Mouse (Mus musculus) lung, embryonic 15.5 days (tissue): ENCODE results near the gene Yju2. TPM values are rescaled to one million over a fixed set of nuclear protein-coding genes. Genes with fewer than 3 reads are reported as not detected.

Experiments
- ATAC-seq: fragments of 200-750 bp; cut with Nextera tagmentation; 2 replicates; pipeline ENCODE4 v1.8.0; 2017; ENCODE audit warnings: moderate number of reproducible peaks, borderline replicate concordance; ENCODE audit not compliant: low FRiP score, low TSS enrichment; ENCODE audit errors: extremely low read depth
- H3K27ac ChIP-seq: fragments of 300-500 bp; sonication (generic); 2 replicates; pipeline ENCODE4 v1.5.1; 2015; ENCODE audit warnings: moderate library complexity, mild to moderate bottlenecking, inconsistent platforms
- H3K27me3 ChIP-seq: fragments of 300-500 bp; sonication (generic); 2 replicates; pipeline ENCODE4 v1.6.1; 2015; ENCODE audit warnings: inconsistent platforms
- H3K36me3 ChIP-seq: fragments of 300-500 bp; sonication (generic); 2 replicates; pipeline ENCODE4 v1.6.1; 2015; ENCODE audit warnings: inconsistent platforms
- H3K4me1 ChIP-seq: fragments of 300-500 bp; sonication (generic); 2 replicates; pipeline ENCODE4 v1.6.1; 2015; ENCODE audit warnings: inconsistent platforms
- H3K4me2 ChIP-seq: fragments of 300-500 bp; sonication (generic); 2 replicates; pipeline ENCODE4 v1.6.1; 2015; ENCODE audit warnings: inconsistent platforms, mild to moderate bottlenecking, moderate library complexity
- H3K4me3 ChIP-seq: fragments of 300-500 bp; sonication (generic); 2 replicates; pipeline ENCODE4 v1.5.1; 2015; ENCODE audit warnings: mild to moderate bottlenecking, inconsistent platforms
- H3K9ac ChIP-seq: fragments of 300-500 bp; sonication (generic); 2 replicates; pipeline ENCODE4 v1.6.1; 2015; ENCODE audit warnings: inconsistent platforms
- H3K9me3 ChIP-seq: fragments of 300-500 bp; sonication (generic); 2 replicates; pipeline ENCODE4 v1.6.1; 2016; ENCODE audit warnings: inconsistent platforms
- WGBS: fragments of 180-500 bp; shearing (Covaris S2); methylation state at CpG from one replicate; pipeline ENCODE4 v1.1.7; 2015; 5-methylcytosine and 5-hydroxymethylcytosine counted together
- polyA plus RNA-seq: library from polyadenylated mRNA; unstranded; fragments of >200 nt; fragmentation: Nextera tagmentation; extraction: Ambion mirVana; gene quantifications from 2 replicates; pipeline ENCODE4 v1.2.1, GENCODE M21; 2015

Gene Yju2
- polyA plus RNA-seq, 1 experiment from 2014 or later, result 28.3 TPM

GRCm38 (mm10) chr17:55990278-55990898 is 31.5 kb downstream of the Yju2 start:
- Histone ChIP-seq H3K4me2 (no peak overlapping the region), H3K4me3 (no peak overlapping the region), H3K36me3 (no peaks in the 10 kb centered on the region), H3K27ac (no peak overlapping the region), H3K4me1 (peaks cover 5% of the 10 kb centered on the region; the same call in 1 of the 2 replicates), H3K9ac (no peak overlapping the region), H3K27me3 (peaks cover 10% of the 10 kb centered on the region), H3K9me3 (no peaks in the 10 kb centered on the region)
- WGBS, result 80% methylated on average over 8 of the region's 8 CpGs
- ATAC-seq, result no peak

GRCm38 (mm10) chr17:55996007-55996406 is 37.1 kb downstream of the Yju2 start:
- ATAC-seq, result no peak
- Histone ChIP-seq H3K4me2 (no peak overlapping the region), H3K9me3 (no peaks in the 10 kb centered on the region), H3K27ac (no peak overlapping the region), H3K27me3 (peaks cover 11% of the 10 kb centered on the region; the same call in 1 of the 2 replicates), H3K9ac (no peak overlapping the region), H3K36me3 (no peaks in the 10 kb centered on the region), H3K4me3 (no peak overlapping the region), H3K4me1 (no peaks in the 10 kb centered on the region)
- 76% methylated on average over 15 of the region's 15 CpGs for WGBS

GRCm38 (mm10) chr17:55999794-56000499 is 41.0 kb downstream of the Yju2 start:
- no peaks in the 10 kb centered on the region for H3K9me3 ChIP-seq
- WGBS, result 13% methylated on average over 30 of the region's 30 CpGs
- H3K27me3 ChIP-seq, result peaks cover 11% of the 10 kb centered on the region; the same call in 1 of the 2 replicates
- H3K27ac ChIP-seq, result no peak overlapping the region
- no peaks in the 10 kb centered on the region for H3K36me3 ChIP-seq
- H3K4me2 ChIP-seq, result peak overlapping the region; percentile 30; the same call in 1 of the 2 replicates
- no peaks in the 10 kb centered on the region for H3K4me1 ChIP-seq
- H3K4me3 ChIP-seq, result no peak overlapping the region
- H3K9ac ChIP-seq, result no peak overlapping the region
- peak; percentile 33; the same call in 1 of the 2 replicates for ATAC-seq

- H3K9me3 ChIP-seq, result no peaks in the 10 kb centered on the region
- H3K27me3 ChIP-seq, result peaks cover 11% of the 10 kb centered on the region; the same call in 1 of the 2 replicates
- WGBS, result 79% methylated on average over 3 of the region's 3 CpGs
- no peak overlapping the region for H3K4me3 ChIP-seq
- H3K9ac ChIP-seq, result no peak overlapping the region
- H3K4me2 ChIP-seq, result no peak overlapping the region
- peaks cover 9% of the 10 kb centered on the region; the same call in 1 of the 2 replicates for H3K4me1 ChIP-seq
- no peaks in the 10 kb centered on the region for H3K36me3 ChIP-seq
- ATAC-seq, result no peak
- H3K27ac ChIP-seq, result no peak overlapping the region
Measured at GRCm38 (mm10) chr17:56003000-56003399, 44.1 kb downstream of the Yju2 start.

- Histone ChIP-seq H3K4me3 (peak within 1 kb of the TSS; percentile 29), H3K9me3 (no peaks in the 10 kb centered on the region), H3K27me3 (peaks cover 3% of the 10 kb centered on the region; the same call in 1 of the 2 replicates), H3K9ac (peak within 1 kb of the TSS; percentile 31; the same call in 1 of the 2 replicates), H3K36me3 (no peaks in the 10 kb centered on the region), H3K27ac (peak within 1 kb of the TSS; percentile 38; the same call in 1 of the 2 replicates), H3K4me2 (peak within 1 kb of the TSS; percentile 47), H3K4me1 (peaks cover 19% of the 10 kb centered on the region)
- ATAC-seq, result no peak
- 28% methylated on average over 13 of the region's 13 CpGs for WGBS
Measured at GRCm38 (mm10) chr17:56005415-56006061, 46.6 kb downstream of the Yju2 start, which contains the start of the genes Stap2 and Mpnd. TSS of gene Stap2 (minus strand) at chr17:56005584. TSS of gene Mpnd (plus strand) at chr17:56005711.

GRCm38 (mm10) chr17:56006956-56007355 is 48.1 kb downstream of the Yju2 start:
- H3K36me3 ChIP-seq, result peaks cover 7% of the 10 kb centered on the region; the same call in 1 of the 2 replicates
- no peak overlapping the region for H3K4me3 ChIP-seq
- no peak overlapping the region; the same call in 1 of the 2 replicates for H3K27ac ChIP-seq
- no peak overlapping the region for H3K4me2 ChIP-seq
- no peaks in the 10 kb centered on the region for H3K27me3 ChIP-seq
- no peak for ATAC-seq
- H3K9me3 ChIP-seq, result no peaks in the 10 kb centered on the region
- H3K9ac ChIP-seq, result no peak overlapping the region
- peaks cover 23% of the 10 kb centered on the region for H3K4me1 ChIP-seq
- 49% methylated on average over 10 of the region's 10 CpGs for WGBS

GRCm38 (mm10) chr17:56007444-56008355 is 48.8 kb downstream of the Yju2 start:
- Histone ChIP-seq H3K9ac (peak overlapping the region; percentile 30), H3K4me3 (peak overlapping the region; percentile 96), H3K4me2 (peak overlapping the region; percentile 98), H3K4me1 (peaks cover 23% of the 10 kb centered on the region), H3K27me3 (no peaks in the 10 kb centered on the region), H3K27ac (peak overlapping the region; percentile 91), H3K36me3 (peaks cover 13% of the 10 kb centered on the region; the same call in 1 of the 2 replicates), H3K9me3 (no peaks in the 10 kb centered on the region)
- 20% methylated on average over 14 of the region's 14 CpGs for WGBS
- peak; percentile 9 for ATAC-seq

GRCm38 (mm10) chr17:56008356-56009087 is 49.6 kb downstream of the Yju2 start:
- Histone ChIP-seq H3K27ac (peak overlapping the region; percentile 91), H3K4me3 (peak overlapping the region; percentile 96), H3K9me3 (no peaks in the 10 kb centered on the region), H3K4me1 (peaks cover 23% of the 10 kb centered on the region), H3K36me3 (peaks cover 19% of the 10 kb centered on the region; the same call in 1 of the 2 replicates), H3K27me3 (no peaks in the 10 kb centered on the region), H3K9ac (peak overlapping the region; percentile 83), H3K4me2 (peak overlapping the region; percentile 98)
- under 1% methylated on average over 21 of the region's 21 CpGs for WGBS
- peak; percentile 92 for ATAC-seq

- under 1% methylated on average over 62 of the region's 62 CpGs for WGBS
- peak overlapping the region; percentile 91 for H3K27ac ChIP-seq
Measured at GRCm38 (mm10) chr17:56009088-56009961, 50.4 kb downstream of the Yju2 start.

GRCm38 (mm10) chr17:56009962-56010240 is 51.0 kb downstream of the Yju2 start:
- peak overlapping the region; percentile 98 for H3K4me2 ChIP-seq
- H3K9me3 ChIP-seq, result no peaks in the 10 kb centered on the region
- no peak for ATAC-seq
- peak overlapping the region; percentile 96 for H3K4me3 ChIP-seq
- H3K4me1 ChIP-seq, result peaks cover 23% of the 10 kb centered on the region
- peak overlapping the region; percentile 91; the same call in 1 of the 2 replicates for H3K27ac ChIP-seq
- no peaks in the 10 kb centered on the region for H3K27me3 ChIP-seq
- WGBS, result 25% methylated on average over 2 of the region's 2 CpGs
- peaks cover 26% of the 10 kb centered on the region for H3K36me3 ChIP-seq
- H3K9ac ChIP-seq, result peak overlapping the region; percentile 83

More at GRCm38 (mm10) chr17:56009088-56009961, 50.4 kb downstream of the Yju2 start:
- peaks cover 23% of the 10 kb centered on the region for H3K4me1 ChIP-seq
- H3K36me3 ChIP-seq, result peaks cover 23% of the 10 kb centered on the region; the same call in 1 of the 2 replicates
- H3K4me3 ChIP-seq, result peak overlapping the region; percentile 96
- H3K27me3 ChIP-seq, result no peaks in the 10 kb centered on the region
- H3K9me3 ChIP-seq, result no peaks in the 10 kb centered on the region
- H3K9ac ChIP-seq, result peak overlapping the region; percentile 83
- peak overlapping the region; percentile 98 for H3K4me2 ChIP-seq
- ATAC-seq, result peak; percentile 90
